Mouse (Mus musculus): Measurements from ENCODE around the gene Sorbs1.

- TF ChIP-seq CTCF (IDR thresholded peaks at IDR 0.05; ENCODE audit: borderline replicate concordance, insufficient read depth, low read depth, low read length) = no peak
- no peak for TF ChIP-seq POLR2A (IDR thresholded peaks at IDR 0.05; ENCODE audit: borderline replicate concordance, insufficient read depth, low read length)
These were observed 138.9 kb downstream of the Sorbs1 start for GRCm38 (mm10) chr19:40374720-40375119.

Data from cerebellum, adult 2 months (tissue).